Comparison of ENCODE assay signal across 14 mouse cellular contexts in the genomic region with DNA sequence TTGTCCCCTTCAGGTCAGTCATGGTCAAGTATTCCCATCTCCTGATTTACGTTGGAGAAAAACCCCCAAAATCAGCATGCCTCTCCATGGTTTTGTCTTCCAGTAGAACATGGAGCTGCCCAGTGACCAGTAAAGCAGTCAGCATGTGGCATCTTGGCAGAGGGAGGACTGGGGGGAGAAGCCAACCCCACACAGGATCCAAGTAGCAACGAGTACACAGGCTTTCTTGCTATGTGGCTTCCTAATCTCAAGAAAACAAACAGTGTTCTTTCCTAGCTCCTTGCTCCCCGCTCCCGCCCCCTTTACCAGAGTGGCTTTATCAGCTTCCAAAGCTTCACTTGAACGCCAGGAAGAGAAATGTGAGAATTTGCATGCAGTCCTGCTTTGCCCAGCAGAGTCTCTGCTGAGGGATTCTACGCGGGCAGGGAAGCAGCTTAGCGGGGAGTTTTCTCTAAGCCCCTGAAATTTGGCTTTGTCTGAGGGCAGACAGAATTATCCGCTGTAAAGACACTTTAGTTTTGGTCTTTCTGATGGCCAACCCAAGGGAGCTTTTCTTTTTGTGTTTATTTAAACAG.
A peak's percentile ranks its signal among the peaks of the same experiment; 100 is the strongest.
DNase-seq lines count a peak whose midpoint lies in the region; ATAC-seq and TF ChIP-seq lines count a peak whose summit lies in the region.
"Had no signal": no experiment of that assay in that cellular context is flagged by ENCODE, and none has a peak within 500 bp of the region (broad histone marks: within the 10 kb centered on the region; RNA-seq: fewer than 3 reads in every experiment).

No protein-coding gene starts in this region.

- no peaks in the 10 kb centered on the region for H3K27me3 ChIP-seq in hindbrain, postnatal 0 days (ENCODE audit: insufficient read depth, low read length)
- no peaks in the 10 kb centered on the region for H3K27me3 ChIP-seq in hindbrain, embryonic 13.5 days
- no peaks in the 10 kb centered on the region for H3K27me3 ChIP-seq in heart, embryonic 13.5 days (replicated peaks)
- H3K27me3 ChIP-seq in liver, embryonic 11.5 days (replicated peaks; ENCODE audit: control insufficient read depth, insufficient read depth, low read length): no peaks in the 10 kb centered on the region
- H3K27me3 ChIP-seq in thymus, adult 2 months (ENCODE audit: control insufficient read depth, insufficient read depth, low read length): no peaks in the 10 kb centered on the region
- H3K27me3 ChIP-seq: forebrain, embryonic 15.5 days; Patski had no signal

- peak overlapping the region; percentile 23; the same call in 1 of the 2 replicates for H3K4me2 ChIP-seq in hindbrain, postnatal 0 days (ENCODE audit: low read depth, low read length)
- H3K4me2 ChIP-seq in hindbrain, embryonic 13.5 days: no peak overlapping the region
- peak overlapping the region; percentile 26 for H3K4me2 ChIP-seq in heart, embryonic 13.5 days
- no peak overlapping the region for H3K4me2 ChIP-seq in liver, embryonic 11.5 days
- H3K4me2 ChIP-seq: forebrain, embryonic 15.5 days had no signal

- no peaks in the 10 kb centered on the region for H3K9me3 ChIP-seq in hindbrain, postnatal 0 days (ENCODE audit: low read length)
- H3K9me3 ChIP-seq in hindbrain, embryonic 13.5 days: no peaks in the 10 kb centered on the region
- H3K9me3 ChIP-seq in heart, embryonic 13.5 days: no peaks in the 10 kb centered on the region
- no peaks in the 10 kb centered on the region for H3K9me3 ChIP-seq in liver, embryonic 11.5 days (ENCODE audit: control insufficient read depth, low read length)
- H3K9me3 ChIP-seq: forebrain, embryonic 15.5 days had no signal

- no peak for TF ChIP-seq POLR2A in thymus, adult 2 months (IDR thresholded peaks at IDR 0.05; ENCODE audit: control insufficient read depth, extremely low read depth, insufficient read depth, low read length, poor library complexity)

- H3K4me3 ChIP-seq in hindbrain, postnatal 0 days (ENCODE audit: low read length): no peak overlapping the region
- H3K4me3 ChIP-seq in hindbrain, embryonic 13.5 days: no peak overlapping the region
- no peak overlapping the region for H3K4me3 ChIP-seq in heart, embryonic 13.5 days
- H3K4me3 ChIP-seq in liver, embryonic 11.5 days (ENCODE audit: low read depth, low read length): no peak overlapping the region
- H3K4me3 ChIP-seq in thymus, adult 2 months (ENCODE audit: control insufficient read depth, insufficient read depth, low read length): no peak overlapping the region
- H3K4me3 ChIP-seq: forebrain, embryonic 15.5 days had no signal

- TF ChIP-seq CTCF in hindbrain, postnatal 0 days (IDR thresholded peaks at IDR 0.05; ENCODE audit: low read depth): no peak
- TF ChIP-seq CTCF in thymus, adult 2 months (IDR thresholded peaks at IDR 0.05; ENCODE audit: borderline replicate concordance, control insufficient read depth, extremely low read depth, insufficient read depth, low read length, poor library complexity): no peak

- 30% methylated on average over 9 of the region's 9 CpGs for WGBS in hindbrain, postnatal 0 days
- WGBS in hindbrain, embryonic 13.5 days: 38% methylated on average over 9 of the region's 9 CpGs
- 16% methylated on average over 9 of the region's 9 CpGs for WGBS in heart, embryonic 13.5 days
- WGBS in liver, embryonic 11.5 days: 34% methylated on average over 9 of the region's 9 CpGs
- WGBS in thymus, adult 2 months: 46% methylated on average over 9 of the region's 9 CpGs

- DNase-seq in hindbrain, postnatal 0 days (ENCODE audit: low spot score): peak; percentile 23
- DNase-seq in cerebellum, adult 8-10 months: peak; percentile 19
- DNase-seq in retina, embryonic 14.5 days (ENCODE audit: low spot score): peak; percentile 24
- no peak for DNase-seq in left cerebral cortex, adult 8-10 months (ENCODE audit: low spot score in 2 of 2)
- no peak for DNase-seq in liver, embryonic 11.5 days (ENCODE audit: low spot score)
- no peak for DNase-seq in thymus, adult 2 months
- DNase-seq: adrenal gland, postnatal 14 days; liver; thymus, postnatal 4 days had no signal

- ATAC-seq in hindbrain, postnatal 0 days: no peak
- no peak for ATAC-seq in hindbrain, embryonic 13.5 days (ENCODE audit: low FRiP score)
- ATAC-seq in heart, embryonic 13.5 days (ENCODE audit: extremely low read depth, insufficient number of reproducible peaks, low FRiP score, low TSS enrichment): no peak
- no peak for ATAC-seq in liver, embryonic 11.5 days (replicated peaks; ENCODE audit: low FRiP score)
- ATAC-seq: forebrain, embryonic 15.5 days; inflammation-experienced regulatory T-cells, adult 6 months; Patski had no signal

- no peaks in the 10 kb centered on the region for H3K36me3 ChIP-seq in hindbrain, postnatal 0 days (ENCODE audit: insufficient read depth, low read length)
- no peaks in the 10 kb centered on the region for H3K36me3 ChIP-seq in hindbrain, embryonic 13.5 days
- no peaks in the 10 kb centered on the region for H3K36me3 ChIP-seq in heart, embryonic 13.5 days
- no peaks in the 10 kb centered on the region for H3K36me3 ChIP-seq in liver, embryonic 11.5 days (ENCODE audit: control insufficient read depth, insufficient read depth, low read length)
- no peaks in the 10 kb centered on the region for H3K36me3 ChIP-seq in thymus, adult 2 months (ENCODE audit: control insufficient read depth, insufficient read depth, low read length)
- H3K36me3 ChIP-seq: forebrain, embryonic 15.5 days had no signal

- H3K4me1 ChIP-seq in hindbrain, postnatal 0 days (ENCODE audit: insufficient read depth, low read length): 0 out of 2 replicates have a peak, but pooled peaks cover 4% of the 10 kb centered on the region
- H3K4me1 ChIP-seq in hindbrain, embryonic 13.5 days (replicated peaks): no peaks in the 10 kb centered on the region
- H3K4me1 ChIP-seq in heart, embryonic 13.5 days: peaks cover 28% of the 10 kb centered on the region
- H3K4me1 ChIP-seq in liver, embryonic 11.5 days (replicated peaks; ENCODE audit: control insufficient read depth, insufficient read depth, low read length): no peaks in the 10 kb centered on the region
- H3K4me1 ChIP-seq in thymus, adult 2 months (replicated peaks; ENCODE audit: control insufficient read depth, insufficient read depth, low read length): no peaks in the 10 kb centered on the region
- H3K4me1 ChIP-seq: forebrain, embryonic 15.5 days had no signal

- H3K27ac ChIP-seq in hindbrain, postnatal 0 days: no peak overlapping the region
- no peak overlapping the region for H3K27ac ChIP-seq in hindbrain, embryonic 13.5 days
- H3K27ac ChIP-seq in heart, embryonic 13.5 days (replicated peaks): 0 out of 2 replicates have a peak overlapping the region, but pooled peaks have one; percentile 1
- H3K27ac ChIP-seq in liver, embryonic 11.5 days (ENCODE audit: low read depth, low read length): no peak overlapping the region
- no peak overlapping the region for H3K27ac ChIP-seq in thymus, adult 2 months (ENCODE audit: control insufficient read depth, insufficient read depth, low read length)
- H3K27ac ChIP-seq: forebrain, embryonic 15.5 days had no signal

- no peak overlapping the region for H3K9ac ChIP-seq in hindbrain, postnatal 0 days (replicated peaks; ENCODE audit: low read length)
- H3K9ac ChIP-seq in hindbrain, embryonic 13.5 days: no peak overlapping the region
- no peak overlapping the region; the same call in 1 of the 2 replicates for H3K9ac ChIP-seq in heart, embryonic 13.5 days
- no peak overlapping the region for H3K9ac ChIP-seq in liver, embryonic 11.5 days (ENCODE audit: low read depth, low read length)
- H3K9ac ChIP-seq: forebrain, embryonic 15.5 days had no signal

Comparison
In these comparisons a context has a peak if more than half of its experiments do, and no peak if none do; other contexts are left out.
1. H3K4me2 ChIP-seq: peak in hindbrain, postnatal 0 days (single experiment) and heart, embryonic 13.5 days (single experiment); none in hindbrain, embryonic 13.5 days (single experiment) and liver, embryonic 11.5 days (single experiment).
2. DNase-seq: peak in hindbrain, postnatal 0 days (single experiment), cerebellum, adult 8-10 months (single experiment) and retina, embryonic 14.5 days (single experiment); none in left cerebral cortex, adult 8-10 months (0 of 2), liver, embryonic 11.5 days (single experiment) and thymus, adult 2 months (single experiment).